Mouse (Mus musculus): ENCODE data around the gene Nt5m.

GRCm38 (mm10) chr11:59821625-59822024, 17.6 kb upstream of the Nt5m start:
- no peak for TF ChIP-seq CTCF (IDR thresholded peaks at IDR 0.05)
- TF ChIP-seq EP300 (IDR thresholded peaks at IDR 0.05): no peak

All from lung, postnatal 0 days (tissue).